Mouse (Mus musculus): Measurements from ENCODE around the gene Rbm47. TPM values are rescaled to one million over a fixed set of nuclear protein-coding genes. Genes with fewer than 3 reads are reported as not detected.

The Rbm47 gene
- polyA plus RNA-seq, 1 experiment from 2014 or later = 1.8 TPM

GRCm38 (mm10) chr5:66070350-66070749, 102.6 kb downstream of the Rbm47 start:
- Histone ChIP-seq H3K4me3 (ENCODE audit: control insufficient read depth in 1 of 2, insufficient read depth in 1 of 2, low read depth in 1 of 2, low read length in 2 of 2) (no peak overlapping the region), H3K9ac (ENCODE audit: low read length) (no peak overlapping the region), H3K4me2 (ENCODE audit: low read length) (peak overlapping the region; percentile 78), H3K36me3 (ENCODE audit: control insufficient read depth, insufficient read depth, low read length) (no peaks in the 10 kb centered on the region), H3K27ac (replicated peaks in 1 of 2; ENCODE audit: control insufficient read depth in 1 of 2, insufficient read depth in 1 of 2, low read depth in 2 of 2, low read length in 2 of 2) (no peak overlapping the region), H3K9me3 (ENCODE audit: control insufficient read depth, low read length) (no peaks in the 10 kb centered on the region), H3K27me3 (ENCODE audit: control insufficient read depth, insufficient read depth, low read length) (no peaks in the 10 kb centered on the region), H3K4me1 (ENCODE audit: control insufficient read depth in 2 of 2, insufficient read depth in 2 of 2, low read length in 2 of 2) (peaks cover 4 to 16% of the 10 kb centered on the region in 2 experiments)
- 60% methylated on average over 2 of the region's 2 CpGs for WGBS
- ATAC-seq (ENCODE audit: insufficient number of reproducible peaks, insufficient read depth, low FRiP score, low read depth) = no peak

- peak; percentile 43; the same call in 1 of the 2 replicates for ATAC-seq (ENCODE audit: insufficient number of reproducible peaks, insufficient read depth, low FRiP score, low read depth)
- H3K27me3 ChIP-seq (ENCODE audit: control insufficient read depth, insufficient read depth, low read length) = no peaks in the 10 kb centered on the region
- H3K9me3 ChIP-seq (ENCODE audit: control insufficient read depth, low read length) = no peaks in the 10 kb centered on the region
- peak overlapping the region; percentile 78 for H3K4me2 ChIP-seq (ENCODE audit: low read length)
- no peaks in the 10 kb centered on the region for H3K36me3 ChIP-seq (ENCODE audit: control insufficient read depth, insufficient read depth, low read length)
- peaks cover 4 to 16% of the 10 kb centered on the region in 2 experiments for H3K4me1 ChIP-seq (ENCODE audit: control insufficient read depth in 2 of 2, insufficient read depth in 2 of 2, low read length in 2 of 2)
- peak overlapping the region; percentile 49 to 80 for H3K4me3 ChIP-seq (ENCODE audit: control insufficient read depth in 1 of 2, insufficient read depth in 1 of 2, low read depth in 1 of 2, low read length in 2 of 2)
- peak overlapping the region; percentile 68 for H3K9ac ChIP-seq (ENCODE audit: low read length)
- 13% methylated on average over 27 of the region's 27 CpGs for WGBS
- H3K27ac ChIP-seq (replicated peaks in 1 of 2; ENCODE audit: control insufficient read depth in 1 of 2, insufficient read depth in 1 of 2, low read depth in 2 of 2, low read length in 2 of 2) = no peak overlapping the region; a peak in 1 of 4 replicates
Observed at GRCm38 (mm10) chr5:66069470-66070144, 103.3 kb downstream of the Rbm47 start.

- no peaks in the 10 kb centered on the region for H3K27me3 ChIP-seq (ENCODE audit: control insufficient read depth, insufficient read depth, low read length)
- peak overlapping the region; percentile 78 for H3K4me2 ChIP-seq (ENCODE audit: low read length)
- no peaks in the 10 kb centered on the region for H3K36me3 ChIP-seq (ENCODE audit: control insufficient read depth, insufficient read depth, low read length)
- ATAC-seq (ENCODE audit: insufficient number of reproducible peaks, insufficient read depth, low FRiP score, low read depth) = no peak
- WGBS = 60% methylated on average over 7 of the region's 7 CpGs
- no peaks in the 10 kb centered on the region for H3K9me3 ChIP-seq (ENCODE audit: control insufficient read depth, low read length)
- no peak overlapping the region for H3K27ac ChIP-seq (replicated peaks in 1 of 2; ENCODE audit: control insufficient read depth in 1 of 2, insufficient read depth in 1 of 2, low read depth in 2 of 2, low read length in 2 of 2)
- peak overlapping the region in 1 of 2 experiments; percentile 49; a peak in 2 of 4 replicates for H3K4me3 ChIP-seq (ENCODE audit: control insufficient read depth in 1 of 2, insufficient read depth in 1 of 2, low read depth in 1 of 2, low read length in 2 of 2)
- H3K9ac ChIP-seq (ENCODE audit: low read length) = no peak overlapping the region
- peaks cover 4 to 16% of the 10 kb centered on the region in 2 experiments for H3K4me1 ChIP-seq (ENCODE audit: control insufficient read depth in 2 of 2, insufficient read depth in 2 of 2, low read length in 2 of 2)
Observed at GRCm38 (mm10) chr5:66069133-66069469, 103.8 kb downstream of the Rbm47 start.

- ATAC-seq (ENCODE audit: insufficient number of reproducible peaks, insufficient read depth, low FRiP score, low read depth) = no peak
- Histone ChIP-seq H3K36me3 (ENCODE audit: control insufficient read depth, insufficient read depth, low read length) (no peaks in the 10 kb centered on the region), H3K9me3 (ENCODE audit: control insufficient read depth, low read length) (no peaks in the 10 kb centered on the region), H3K4me3 (ENCODE audit: control insufficient read depth in 1 of 2, insufficient read depth in 1 of 2, low read depth in 1 of 2, low read length in 2 of 2) (no peak overlapping the region), H3K4me1 (ENCODE audit: control insufficient read depth in 2 of 2, insufficient read depth in 2 of 2, low read length in 2 of 2) (peaks cover 4 to 16% of the 10 kb centered on the region in 2 experiments), H3K27me3 (ENCODE audit: control insufficient read depth, insufficient read depth, low read length) (no peaks in the 10 kb centered on the region), H3K4me2 (ENCODE audit: low read length) (no peak overlapping the region), H3K9ac (ENCODE audit: low read length) (no peak overlapping the region), H3K27ac (replicated peaks in 1 of 2; ENCODE audit: control insufficient read depth in 1 of 2, insufficient read depth in 1 of 2, low read depth in 2 of 2, low read length in 2 of 2) (no peak overlapping the region)
- 86% methylated on average over 12 of the region's 12 CpGs for WGBS
Observed at GRCm38 (mm10) chr5:66068068-66068920, 104.6 kb downstream of the Rbm47 start.

- peaks cover 7 to 16% of the 10 kb centered on the region in 2 experiments for H3K4me1 ChIP-seq (ENCODE audit: control insufficient read depth in 2 of 2, insufficient read depth in 2 of 2, low read length in 2 of 2)
- no peak overlapping the region for H3K4me2 ChIP-seq (ENCODE audit: low read length)
- no peak overlapping the region for H3K9ac ChIP-seq (ENCODE audit: low read length)
- no peak overlapping the region for H3K4me3 ChIP-seq (ENCODE audit: control insufficient read depth in 1 of 2, insufficient read depth in 1 of 2, low read depth in 1 of 2, low read length in 2 of 2)
- no peak for ATAC-seq (ENCODE audit: insufficient number of reproducible peaks, insufficient read depth, low FRiP score, low read depth)
- no peak overlapping the region for H3K27ac ChIP-seq (replicated peaks in 1 of 2; ENCODE audit: control insufficient read depth in 1 of 2, insufficient read depth in 1 of 2, low read depth in 2 of 2, low read length in 2 of 2)
- WGBS = 34% methylated on average over 7 of the region's 7 CpGs
- no peaks in the 10 kb centered on the region for H3K27me3 ChIP-seq (ENCODE audit: control insufficient read depth, insufficient read depth, low read length)
- H3K9me3 ChIP-seq (ENCODE audit: control insufficient read depth, low read length) = no peaks in the 10 kb centered on the region
- no peaks in the 10 kb centered on the region for H3K36me3 ChIP-seq (ENCODE audit: control insufficient read depth, insufficient read depth, low read length)
Observed at GRCm38 (mm10) chr5:66067219-66067618, 105.7 kb downstream of the Rbm47 start.

- Histone ChIP-seq H3K27me3 (ENCODE audit: control insufficient read depth, insufficient read depth, low read length) (no peaks in the 10 kb centered on the region), H3K9ac (ENCODE audit: low read length) (no peak overlapping the region), H3K27ac (replicated peaks in 1 of 2; ENCODE audit: control insufficient read depth in 1 of 2, insufficient read depth in 1 of 2, low read depth in 2 of 2, low read length in 2 of 2) (no peak overlapping the region), H3K4me1 (ENCODE audit: control insufficient read depth in 2 of 2, insufficient read depth in 2 of 2, low read length in 2 of 2) (peaks cover 3 to 8% of the 10 kb centered on the region in 2 experiments; a peak in 2 of 4 replicates), H3K36me3 (ENCODE audit: control insufficient read depth, insufficient read depth, low read length) (no peaks in the 10 kb centered on the region), H3K4me2 (ENCODE audit: low read length) (no peak overlapping the region), H3K9me3 (ENCODE audit: control insufficient read depth, low read length) (no peaks in the 10 kb centered on the region), H3K4me3 (ENCODE audit: control insufficient read depth in 1 of 2, insufficient read depth in 1 of 2, low read depth in 1 of 2, low read length in 2 of 2) (no peak overlapping the region)
- WGBS = 33% methylated on average over 3 of the region's 3 CpGs
- no peak for ATAC-seq (ENCODE audit: insufficient number of reproducible peaks, insufficient read depth, low FRiP score, low read depth)
Observed at GRCm38 (mm10) chr5:66062930-66063220, 110.0 kb downstream of the Rbm47 start.

GRCm38 (mm10) chr5:66062046-66062929, 110.6 kb downstream of the Rbm47 start:
- Histone ChIP-seq H3K9me3 (ENCODE audit: control insufficient read depth, low read length) (no peaks in the 10 kb centered on the region), H3K4me1 (ENCODE audit: control insufficient read depth in 2 of 2, insufficient read depth in 2 of 2, low read length in 2 of 2) (peaks cover 3 to 5% of the 10 kb centered on the region in 2 experiments; a peak in 2 of 4 replicates), H3K27ac (replicated peaks in 1 of 2; ENCODE audit: control insufficient read depth in 1 of 2, insufficient read depth in 1 of 2, low read depth in 2 of 2, low read length in 2 of 2) (no peak overlapping the region), H3K4me3 (ENCODE audit: control insufficient read depth in 1 of 2, insufficient read depth in 1 of 2, low read depth in 1 of 2, low read length in 2 of 2) (no peak overlapping the region), H3K4me2 (ENCODE audit: low read length) (no peak overlapping the region), H3K9ac (ENCODE audit: low read length) (no peak overlapping the region), H3K36me3 (ENCODE audit: control insufficient read depth, insufficient read depth, low read length) (no peaks in the 10 kb centered on the region), H3K27me3 (ENCODE audit: control insufficient read depth, insufficient read depth, low read length) (no peaks in the 10 kb centered on the region)
- WGBS = 79% methylated on average over 19 of the region's 19 CpGs
- ATAC-seq (ENCODE audit: insufficient number of reproducible peaks, insufficient read depth, low FRiP score, low read depth) = no peak

All from heart, embryonic 14.5 days (tissue).